Mouse (Mus musculus): ENCODE measurements around the gene Mmachc.

Gene Mmachc

DNA sequence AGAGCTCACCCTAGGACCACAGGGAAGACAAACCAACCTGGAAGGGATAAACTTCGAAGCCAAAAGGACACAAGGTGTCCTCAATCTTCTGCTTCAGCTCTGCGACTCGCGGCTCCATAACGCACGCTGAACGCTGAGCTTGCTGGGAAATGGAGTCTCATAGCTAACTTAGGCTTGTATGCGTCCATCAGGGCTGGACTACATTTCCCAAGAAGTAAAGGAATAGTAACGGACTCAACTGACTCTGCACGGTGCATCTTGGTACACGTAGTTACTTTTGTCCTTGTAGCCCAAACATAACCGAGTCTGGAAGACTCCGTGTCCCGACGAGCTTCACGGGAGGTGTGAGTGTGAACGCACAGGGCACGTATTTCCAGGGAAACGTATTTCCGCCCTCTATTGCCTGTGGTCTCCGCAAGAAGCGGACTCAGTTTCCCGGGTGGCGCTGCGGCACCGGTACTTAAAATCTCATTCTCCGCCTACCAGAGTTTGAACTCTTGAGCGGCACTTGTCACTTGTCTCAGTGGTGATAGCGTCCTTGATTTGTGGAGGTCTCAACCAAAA is at the start of gene Mmachc, which contains the start of gene Ccdc163:
Mmachc (minus strand) TSS at position 206 of the 564 bp plus-strand sequence.
Ccdc163 (plus strand) TSS at position 309 of the 564 bp plus-strand sequence.
- DNase-seq (ENCODE audit: low spot score in 2 of 2): peak; percentile 74 to 84

DNA sequence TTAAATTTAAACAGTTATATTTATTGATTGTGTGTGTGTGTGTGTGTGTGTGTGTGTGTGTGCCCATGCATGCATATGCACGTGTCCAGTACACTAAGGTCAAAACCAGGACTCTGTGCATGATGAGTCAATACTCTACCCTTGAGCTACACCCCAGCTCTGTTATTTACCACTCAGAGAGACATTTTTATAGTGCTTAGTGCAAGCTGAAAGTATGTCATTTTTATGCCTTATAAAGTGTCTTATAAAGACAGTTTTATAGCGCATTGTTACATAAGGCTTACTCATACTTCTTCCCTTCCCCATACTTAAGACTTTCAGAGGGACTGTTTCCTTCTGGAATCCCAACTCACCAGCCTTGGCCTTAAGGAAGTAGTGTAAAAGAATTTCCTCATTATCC is 41.5 kb upstream of the Mmachc start:
- no peak for DNase-seq (ENCODE audit: low spot score in 2 of 2)

DNA sequence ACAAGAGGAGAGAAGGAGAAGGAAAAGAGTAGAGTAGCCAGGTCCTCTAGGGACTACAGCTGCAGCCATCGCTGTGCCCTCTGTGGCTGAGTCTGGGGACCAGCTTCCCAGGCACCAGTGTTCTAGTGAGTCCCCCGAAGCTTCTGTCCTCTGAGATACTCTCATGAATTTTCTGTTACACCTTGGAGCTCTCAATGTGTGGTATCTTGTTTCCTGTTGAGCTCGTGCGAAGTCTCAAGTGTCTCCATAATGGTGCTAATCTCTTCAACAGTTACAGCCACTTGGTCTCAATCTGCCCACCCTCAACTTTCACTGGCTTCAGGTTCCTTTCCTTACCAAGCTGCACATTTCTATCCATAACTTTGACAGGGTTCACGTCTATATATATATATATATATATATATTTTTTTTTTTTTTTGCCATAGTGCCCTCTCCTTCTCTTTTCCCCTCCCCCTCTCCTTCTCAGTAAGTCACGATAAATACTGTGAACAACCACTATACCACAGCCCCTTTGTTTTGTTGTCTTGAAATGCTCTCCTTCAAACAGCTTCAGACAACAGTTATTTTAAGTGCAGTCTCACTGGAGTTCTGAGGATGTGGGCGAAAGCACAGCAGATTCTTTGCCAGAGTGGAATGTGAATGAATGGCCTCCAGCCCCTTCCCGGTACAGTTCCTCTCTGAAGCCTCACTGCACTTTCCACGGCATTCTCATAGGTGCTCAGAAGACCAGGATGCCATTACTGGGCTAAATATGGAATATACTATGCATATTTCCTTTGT is 31.0 kb upstream of the Mmachc start:
- DNase-seq (ENCODE audit: low spot score in 2 of 2): no peak

DNA sequence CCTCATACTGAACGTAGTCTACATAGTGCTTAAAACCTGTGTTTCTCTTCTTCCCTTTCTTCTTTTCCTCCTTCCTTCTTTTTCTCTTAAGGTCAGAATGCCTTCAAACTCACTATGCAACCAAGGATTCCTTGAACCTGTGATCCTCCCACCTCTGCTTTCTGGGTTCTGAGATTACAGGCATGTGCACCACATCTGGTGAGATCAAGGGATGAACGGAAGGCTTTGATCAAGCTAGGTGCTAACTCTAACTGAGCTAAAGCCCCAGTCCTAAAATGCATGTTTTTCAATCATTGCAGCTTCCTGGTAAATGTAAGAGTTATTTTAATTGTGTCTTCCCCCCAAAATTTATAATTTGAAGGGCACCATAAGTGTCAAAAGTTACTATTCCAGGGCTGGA is 26.8 kb upstream of the Mmachc start:
- DNase-seq (ENCODE audit: low spot score in 2 of 2): no peak

DNA sequence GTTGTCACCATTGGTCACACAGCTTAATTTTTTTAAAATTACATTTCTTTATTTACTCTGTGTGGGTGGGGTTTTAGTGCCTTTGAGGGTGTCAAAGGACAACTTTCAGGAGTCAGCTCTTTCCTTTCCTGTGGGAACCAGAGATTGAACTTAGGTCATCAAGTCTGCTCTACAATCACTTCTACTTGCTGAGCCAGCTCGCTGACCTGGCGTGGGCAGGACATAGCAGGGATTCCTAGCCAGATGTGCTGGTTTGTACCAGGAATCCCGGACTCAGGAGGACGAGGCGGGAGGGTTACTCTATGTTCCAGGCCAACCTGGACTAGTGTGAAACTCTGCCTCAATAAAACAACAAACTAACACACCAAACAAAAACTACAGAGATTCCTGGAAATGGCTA is 24.1 kb upstream of the Mmachc start:
- no peak for DNase-seq (ENCODE audit: low spot score in 2 of 2)

DNA sequence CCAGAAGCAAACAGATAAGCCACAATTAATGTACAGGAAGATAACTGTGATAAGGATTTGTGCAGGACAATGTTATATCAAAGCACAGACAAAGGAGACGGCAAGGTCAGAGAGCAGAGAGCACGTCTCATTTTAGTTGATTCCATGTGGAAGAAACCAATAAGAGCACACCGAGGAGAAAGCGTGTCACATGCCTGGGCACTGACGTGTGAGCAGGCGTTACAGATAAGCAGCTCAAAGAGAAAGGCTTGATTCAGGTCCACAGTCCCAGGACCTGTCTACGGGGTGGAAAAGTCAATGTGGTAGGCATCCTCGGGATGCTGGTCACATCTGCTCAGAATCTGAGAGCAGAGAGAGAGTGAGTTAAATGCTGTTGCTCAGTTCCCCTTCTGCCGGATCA is 22.9 kb upstream of the Mmachc start:
- DNase-seq (ENCODE audit: low spot score in 2 of 2): no peak

DNA sequence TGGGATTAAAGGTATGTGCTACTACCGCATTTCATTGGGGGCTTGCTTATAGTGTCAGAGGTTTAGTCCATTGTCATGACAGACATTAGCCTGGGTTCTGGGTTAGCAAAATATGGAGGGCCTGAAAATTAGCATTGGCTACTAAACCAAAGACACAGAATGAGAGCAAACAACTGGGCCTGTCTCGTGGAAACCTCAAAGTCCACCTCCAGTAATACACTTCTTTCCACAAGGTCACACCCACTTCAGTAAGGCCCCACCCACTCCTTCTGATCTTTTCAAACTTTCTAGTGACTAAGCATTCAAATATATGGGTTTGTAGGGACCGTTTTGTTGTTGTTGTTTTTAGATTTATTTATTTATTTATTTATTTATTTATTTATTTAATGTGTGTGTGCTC is 21.3 kb upstream of the Mmachc start:
- DNase-seq (ENCODE audit: low spot score in 2 of 2): no peak

DNA sequence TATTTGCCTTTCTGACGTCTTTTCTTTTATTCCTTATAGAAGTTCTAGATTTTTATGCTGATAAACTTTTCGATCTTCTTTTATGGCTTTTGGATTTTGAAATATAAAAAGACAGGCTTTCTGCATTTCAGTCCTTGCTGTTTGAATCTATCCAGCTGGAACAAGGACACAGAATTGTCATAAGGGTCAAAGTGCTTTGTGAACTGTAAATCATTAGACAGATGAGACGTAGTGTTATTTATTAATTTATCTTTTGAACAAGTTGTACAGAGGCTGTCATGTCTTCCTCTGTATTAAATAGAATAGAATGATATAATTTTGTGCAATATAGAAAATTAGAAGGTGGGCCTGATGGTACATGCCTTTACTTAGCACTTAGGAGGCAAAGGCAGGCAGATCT is 19.2 kb upstream of the Mmachc start:
- no peak for DNase-seq (ENCODE audit: low spot score in 2 of 2)

DNA sequence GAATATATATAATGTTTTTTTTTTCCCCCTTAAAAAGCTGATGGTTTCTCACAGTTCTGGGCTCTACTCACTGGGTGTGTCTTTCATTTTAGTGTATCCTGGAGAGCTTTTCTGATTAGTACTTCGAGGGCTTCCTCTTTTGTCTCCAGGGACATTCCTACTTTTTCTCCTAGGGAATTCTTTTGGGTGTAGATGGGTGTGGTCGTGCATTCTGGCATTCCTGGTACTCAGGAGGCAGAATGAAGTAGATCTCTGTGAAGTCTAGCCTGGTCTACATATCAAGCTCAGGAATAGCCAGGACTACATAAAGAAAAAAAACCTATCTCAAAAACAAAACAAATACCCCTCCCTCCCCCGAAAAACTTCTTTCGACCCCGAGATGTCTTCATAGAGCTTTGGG is 17.2 kb upstream of the Mmachc start:
- DNase-seq (ENCODE audit: low spot score in 2 of 2): no peak

DNA sequence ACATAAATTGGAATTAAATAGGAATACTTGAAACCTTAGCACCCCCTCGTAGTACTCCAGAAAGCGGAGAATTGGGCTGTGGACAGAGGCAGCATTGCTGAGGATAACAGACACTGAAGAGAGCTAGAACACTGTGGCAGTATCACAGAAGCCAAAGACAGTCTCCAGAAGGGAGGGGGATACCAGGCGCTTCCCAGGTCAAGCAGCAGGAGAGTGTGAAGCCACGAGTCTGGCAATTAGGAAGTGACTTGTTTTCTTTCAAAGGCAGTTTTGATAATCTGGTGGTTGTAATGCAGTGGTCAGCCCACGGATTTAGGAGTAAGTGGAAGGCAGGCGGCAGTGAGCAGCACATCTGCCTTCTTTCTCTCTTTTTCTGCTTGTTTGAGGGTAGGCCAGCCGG is 14.0 kb upstream of the Mmachc start:
- no peak for DNase-seq (ENCODE audit: low spot score in 2 of 2)

DNA sequence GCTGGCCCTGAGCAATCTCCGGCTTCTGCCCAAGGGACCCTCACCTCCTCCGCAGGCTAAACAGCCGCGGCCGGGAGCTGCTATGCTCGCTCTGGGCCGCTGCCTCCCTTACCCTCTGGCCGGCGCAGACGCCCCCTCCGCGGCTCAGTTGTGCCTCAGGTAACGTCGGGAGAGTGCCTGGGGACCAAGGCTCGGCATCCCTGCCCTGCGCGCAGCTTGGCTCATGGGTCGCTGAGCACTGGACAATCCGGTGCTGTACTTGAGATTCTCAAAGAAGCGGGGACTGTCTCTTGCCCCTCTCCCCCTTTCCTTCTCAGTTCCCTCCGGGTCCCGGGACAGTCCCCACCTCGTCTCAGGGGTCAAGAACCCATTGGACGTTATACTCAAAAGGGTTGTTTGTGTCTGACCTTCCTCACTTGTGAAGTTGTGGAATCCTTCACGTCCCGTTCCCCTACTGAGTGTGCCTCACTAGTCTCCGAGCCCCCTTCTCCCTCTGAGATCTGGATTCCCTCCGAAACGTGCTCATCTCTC is 13.0 kb upstream of the Mmachc start:
- DNase-seq (ENCODE audit: low spot score in 2 of 2): no peak

DNA sequence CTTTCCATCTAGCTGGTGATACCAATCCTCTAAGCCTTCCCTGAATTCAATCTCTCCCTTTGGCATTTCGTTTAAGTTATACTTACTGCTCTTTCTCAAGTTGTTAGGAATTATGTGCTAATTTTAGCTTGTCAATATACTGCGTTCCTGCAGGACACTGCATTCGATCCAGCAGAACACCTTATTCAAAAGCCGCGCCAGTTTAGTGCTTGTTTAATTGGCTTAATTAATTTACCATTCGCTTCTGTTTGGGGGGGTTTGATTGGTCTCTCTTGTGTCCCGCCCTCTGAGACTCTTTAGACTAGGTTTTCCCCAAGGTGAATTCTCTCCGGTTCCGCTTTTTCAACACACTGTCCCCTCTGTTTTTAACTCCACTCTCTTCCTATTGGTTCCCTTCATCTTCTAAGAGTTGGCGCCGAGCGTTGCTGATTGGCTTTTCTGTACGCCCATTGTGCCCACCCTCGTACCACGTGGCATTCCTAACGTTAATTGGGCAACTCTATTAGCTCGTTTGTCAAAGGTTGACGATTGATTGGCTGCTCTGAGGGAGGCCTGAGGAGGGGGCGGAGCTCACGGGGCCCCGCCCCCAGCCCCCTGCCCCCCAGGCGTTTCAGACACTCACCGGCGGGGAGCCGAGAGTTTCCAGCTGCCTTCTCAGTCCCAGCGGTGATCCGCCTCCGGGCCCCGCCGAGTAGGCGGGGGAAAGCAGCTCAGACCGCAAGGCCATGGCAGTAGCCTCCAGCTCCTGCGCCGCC is 12.3 kb upstream of the Mmachc start, which contains the start of gene Tesk2:
Tesk2 (plus strand) TSS at position 606 of the 755 bp plus-strand sequence.
- peak; percentile 89 to 95 for DNase-seq (ENCODE audit: low spot score in 2 of 2)

DNA sequence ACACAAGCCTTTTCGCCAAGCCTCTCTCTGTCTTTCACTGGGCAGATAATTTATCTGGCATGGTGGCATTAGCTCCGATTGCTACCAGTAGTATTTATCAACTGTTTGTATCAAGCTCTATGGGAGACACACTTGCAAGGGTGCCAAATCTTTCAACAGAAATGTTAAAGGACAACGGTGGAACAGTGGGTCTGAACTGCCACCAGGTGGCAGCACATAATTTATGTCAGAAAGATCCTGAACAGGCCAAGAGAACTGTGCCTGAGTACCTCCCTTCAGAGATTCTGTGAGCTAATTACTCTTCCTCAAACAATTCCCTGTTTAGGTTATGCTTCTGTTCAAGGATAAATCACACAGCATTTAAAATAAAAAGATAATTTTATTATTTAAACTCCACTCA is 11.2 kb upstream of the Mmachc start:
- DNase-seq (ENCODE audit: low spot score in 2 of 2): peak; percentile 53 to 65

DNA sequence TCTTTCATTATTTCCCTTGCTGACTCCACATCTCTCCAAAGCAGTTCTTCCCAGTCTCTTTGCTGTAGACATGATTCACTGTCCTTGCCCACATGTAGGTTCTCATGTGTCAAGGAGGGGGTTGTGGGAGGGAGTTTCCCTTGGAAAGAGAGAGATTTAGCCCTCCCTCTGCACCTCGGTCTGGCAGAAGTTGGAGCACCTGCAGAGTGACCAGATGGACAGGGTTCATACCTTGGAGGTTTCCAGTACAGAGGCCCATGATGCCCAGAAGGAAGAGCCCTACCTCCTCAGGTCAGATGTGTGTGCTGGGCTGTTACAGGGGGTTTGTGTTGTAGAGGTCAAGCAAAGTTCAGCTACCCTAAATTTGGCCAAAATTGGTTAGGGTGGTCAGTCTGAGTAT is 4.3 kb upstream of the Mmachc start:
- no peak for DNase-seq (ENCODE audit: low spot score in 2 of 2)

DNA sequence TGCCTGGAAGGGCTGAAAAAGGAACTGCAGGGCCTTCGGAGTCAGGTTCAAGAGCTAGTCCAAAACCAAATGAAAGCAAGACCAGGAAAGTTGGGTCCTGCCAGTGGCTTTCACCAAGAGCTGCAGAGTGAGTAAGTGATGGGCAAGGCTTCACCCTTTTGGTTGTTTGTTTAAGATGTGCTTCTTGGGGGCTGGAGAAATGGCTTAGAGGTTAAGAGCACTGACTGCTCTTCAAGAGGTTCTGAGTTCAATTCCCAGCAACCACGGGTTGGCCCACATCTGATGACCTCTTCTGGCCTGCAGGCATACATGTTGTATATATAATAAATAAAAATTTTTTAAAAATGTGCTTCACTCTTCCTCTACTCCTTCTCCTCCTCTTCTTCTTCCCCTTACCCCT is 1.9 kb upstream of the Mmachc start:
- DNase-seq (ENCODE audit: low spot score in 2 of 2): no peak

DNA sequence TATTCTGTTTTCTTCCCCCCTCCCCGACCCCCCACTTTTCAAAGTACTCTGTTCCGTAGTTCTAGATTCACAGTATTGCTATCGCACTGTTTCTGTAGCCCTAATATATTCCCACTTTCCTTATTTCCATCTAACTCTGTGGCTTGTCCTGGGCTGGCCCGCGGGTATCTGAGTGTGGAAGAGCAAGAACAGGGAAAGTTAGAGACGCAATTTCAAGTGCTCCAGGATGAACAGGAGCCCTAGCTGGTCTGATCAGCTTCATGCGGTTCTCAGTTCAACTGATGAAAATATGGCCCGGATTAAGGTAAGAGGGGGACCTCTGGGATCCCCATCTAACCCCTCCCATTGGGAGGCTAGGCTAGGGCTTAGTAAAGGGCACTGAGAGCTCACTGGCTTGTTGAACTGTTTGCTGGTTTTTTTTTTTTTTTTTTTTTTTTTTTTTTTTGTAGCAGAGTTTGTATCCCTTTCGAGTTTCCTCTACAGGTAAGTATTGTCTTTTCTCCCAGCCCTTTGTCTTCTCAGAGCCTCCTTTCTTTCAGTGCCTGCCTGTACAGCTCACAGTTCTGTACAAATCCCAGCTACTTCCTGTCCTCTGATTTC is 685 bp upstream of the Mmachc start:
- DNase-seq (ENCODE audit: low spot score in 2 of 2): no peak

DNA sequence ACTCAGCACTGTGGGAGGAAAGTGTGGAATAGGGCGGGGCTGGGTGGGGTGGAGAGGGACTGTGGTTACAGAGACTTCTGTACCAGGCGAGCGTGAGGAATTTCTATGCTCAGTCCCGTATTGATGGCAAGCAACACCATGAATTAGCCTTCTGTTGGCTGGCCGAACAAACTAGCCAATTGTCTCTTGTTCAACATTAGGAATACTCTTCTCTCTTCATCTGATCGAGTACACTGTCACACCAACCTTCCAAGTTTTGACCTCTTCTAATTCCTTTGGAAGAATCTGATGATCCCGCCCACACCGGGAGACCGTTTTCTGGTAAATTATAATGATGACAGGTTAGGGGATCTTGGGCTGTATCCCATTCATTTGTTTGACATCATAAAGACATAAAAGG is 540 bp downstream of the Mmachc start:
- no peak for DNase-seq (ENCODE audit: low spot score in 2 of 2)

DNA sequence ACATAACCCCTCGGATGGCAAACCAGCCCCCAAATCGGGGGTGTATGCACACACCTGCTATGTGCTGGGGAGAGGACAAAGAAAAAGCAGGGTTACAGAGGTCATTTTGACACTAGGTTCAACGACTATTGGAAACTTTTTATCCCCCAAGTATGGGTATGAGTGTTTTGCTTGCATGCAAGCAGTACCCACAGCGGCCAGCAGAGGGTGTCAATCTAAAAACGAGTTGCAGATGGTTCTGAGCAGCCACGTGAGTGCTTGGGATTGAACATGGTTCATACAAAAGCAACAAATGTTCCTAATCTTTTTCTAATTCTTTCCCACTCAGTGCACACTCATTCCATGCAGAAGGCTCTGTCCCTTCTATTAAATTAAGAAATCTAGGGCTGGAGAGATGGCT is 4.4 kb downstream of the Mmachc start:
- DNase-seq (ENCODE audit: low spot score in 2 of 2): peak; percentile 69 to 82

DNA sequence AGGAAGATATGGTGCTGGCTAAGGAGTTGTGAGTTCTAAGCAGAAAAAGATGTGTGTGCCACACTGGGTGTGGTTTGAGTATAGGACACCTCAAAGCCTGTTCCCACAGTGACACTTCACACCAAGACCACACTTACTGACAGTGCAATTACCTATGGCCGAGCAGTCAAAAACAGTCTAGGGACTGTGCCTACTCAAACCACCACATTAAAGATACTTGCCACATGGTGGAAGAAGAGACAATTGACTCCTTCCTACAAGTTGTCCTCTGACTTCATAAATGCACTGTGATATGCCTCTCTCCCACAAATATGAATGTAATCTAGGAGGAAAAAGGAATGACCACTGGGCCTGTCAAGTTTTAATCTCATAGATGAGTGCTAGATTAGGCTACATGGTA is 7.2 kb downstream of the Mmachc start:
- peak in 1 of 2 experiments; percentile 35 for DNase-seq (ENCODE audit: low spot score in 2 of 2)

DNA sequence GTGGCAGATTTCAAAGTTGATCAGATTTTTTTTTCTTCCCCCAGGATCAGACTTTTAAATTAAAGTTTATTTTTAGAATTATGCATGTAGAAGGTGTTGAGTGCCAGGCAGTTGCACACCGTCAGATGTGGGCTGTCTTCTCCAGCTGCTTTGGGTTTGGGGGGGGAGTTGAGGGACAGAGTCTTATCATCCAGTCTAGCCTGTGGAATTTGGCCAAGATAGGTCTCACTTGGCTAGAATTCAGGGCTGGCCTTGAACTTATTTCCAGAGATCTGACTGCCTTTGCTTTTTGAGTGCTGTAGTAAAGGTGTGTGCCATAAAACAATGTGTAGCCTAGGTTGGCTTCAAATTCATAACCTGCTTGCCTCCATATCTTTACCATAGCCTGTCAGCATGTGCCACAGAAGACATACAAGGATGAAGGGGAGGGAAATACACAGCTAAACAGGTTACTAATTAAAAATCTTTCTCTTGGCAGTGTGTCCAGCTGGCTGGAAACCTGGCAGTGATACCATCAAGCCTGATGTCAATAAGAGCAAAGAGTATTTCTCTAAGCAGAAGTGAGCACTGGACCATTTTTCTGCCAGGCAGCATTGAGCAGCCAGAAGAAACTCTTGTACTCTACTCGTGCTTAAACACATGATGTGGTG is 9.4 kb downstream of the Mmachc start:
- no peak for DNase-seq (ENCODE audit: low spot score in 2 of 2)

DNA sequence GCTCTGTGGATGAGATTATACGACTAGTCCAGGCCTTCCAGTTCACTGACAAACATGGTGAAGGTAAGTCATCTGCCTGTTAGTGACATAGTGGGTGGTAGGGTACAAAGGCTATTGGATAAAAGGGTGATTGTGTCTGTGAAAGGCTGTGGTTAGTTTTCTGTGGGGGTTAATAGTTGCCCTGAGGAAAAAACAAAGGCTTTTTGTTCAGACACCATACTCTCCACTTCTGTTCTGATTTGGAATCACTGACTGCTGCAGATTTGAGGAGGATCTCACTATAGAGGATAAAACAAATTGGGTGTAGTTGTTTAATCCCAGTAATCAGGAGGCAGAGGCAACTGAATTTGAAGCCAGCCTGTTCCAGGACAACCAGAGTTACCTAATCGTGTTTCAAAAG is 14.4 kb downstream of the Mmachc start:
- DNase-seq (ENCODE audit: low spot score in 2 of 2): no peak

DNA sequence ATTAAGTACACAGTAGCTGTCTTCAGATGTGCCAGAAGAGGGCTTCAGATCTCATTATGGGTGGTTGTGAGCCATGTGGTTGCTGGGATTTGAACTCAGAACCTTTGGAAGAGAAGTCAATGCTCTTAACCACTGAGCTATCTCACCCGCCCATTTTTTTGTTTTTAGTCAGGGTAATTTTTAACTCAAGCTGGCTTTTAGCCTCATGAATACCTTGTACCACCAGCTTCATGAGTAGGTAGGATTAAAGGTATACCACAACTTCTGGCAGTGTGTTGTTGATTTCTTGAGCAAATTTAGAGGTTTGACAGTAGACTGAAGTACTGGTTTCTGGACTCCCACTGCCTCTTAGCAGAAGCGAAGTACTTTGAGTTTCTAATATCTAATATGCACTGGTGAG is 16.1 kb downstream of the Mmachc start:
- DNase-seq (ENCODE audit: low spot score in 2 of 2): no peak

Data from natural killer cell, adult 2 months (primary cell).